Mouse (Mus musculus) heart, embryonic 13.5 days (tissue): ENCODE measurements around the gene Olfr1443. TPM values are rescaled to one million over a fixed set of nuclear protein-coding genes. Genes with fewer than 3 reads are reported as not detected.
"Not testable (repeated sequence)": the region's sequence is repeated elsewhere in the genome, so short reads cannot be mapped to it uniquely, and the experiment has no call there.

Experiments
- ATAC-seq: fragments of 200-750 bp; cut with Nextera tagmentation; 2 replicates; pipeline ENCODE4 v1.8.0; 2017; ENCODE audit warnings: moderate TSS enrichment; ENCODE audit not compliant: insufficient number of reproducible peaks, low FRiP score, low TSS enrichment; ENCODE audit errors: extremely low read depth
- H3K27ac ChIP-seq: fragments of 300-500 bp; sonication (generic); replicated peaks from 2 replicates; pipeline ENCODE4 v1.5.1; 2015; ENCODE audit warnings: moderate library complexity, mild to moderate bottlenecking, inconsistent platforms
- H3K27me3 ChIP-seq: fragments of 300-500 bp; sonication (generic); replicated peaks from 2 replicates; pipeline ENCODE4 v1.6.1; 2015; ENCODE audit warnings: mild to moderate bottlenecking, inconsistent platforms
- H3K36me3 ChIP-seq: fragments of 300-500 bp; sonication (generic); 2 replicates; pipeline ENCODE4 v1.6.1; 2015; ENCODE audit warnings: mild to moderate bottlenecking, inconsistent platforms
- H3K4me1 ChIP-seq: fragments of 300-500 bp; sonication (generic); 2 replicates; pipeline ENCODE4 v1.6.1; 2015; ENCODE audit warnings: inconsistent platforms
- H3K4me2 ChIP-seq: fragments of 300-500 bp; sonication (generic); 2 replicates; pipeline ENCODE4 v1.6.1; 2015; ENCODE audit warnings: inconsistent platforms, mild to moderate bottlenecking, moderate library complexity
- H3K4me3 ChIP-seq: fragments of 300-500 bp; sonication (generic); 2 replicates; pipeline ENCODE4 v1.5.1; 2015; ENCODE audit warnings: moderate library complexity, mild to moderate bottlenecking, inconsistent platforms
- H3K9ac ChIP-seq: fragments of 300-500 bp; sonication (generic); 2 replicates; pipeline ENCODE4 v1.6.1; 2015; ENCODE audit warnings: inconsistent platforms, mild to moderate bottlenecking, moderate library complexity
- H3K9me3 ChIP-seq: fragments of 300-500 bp; sonication (generic); 2 replicates; pipeline ENCODE4 v1.6.1; 2016; ENCODE audit warnings: inconsistent platforms
- WGBS: fragments of 180-500 bp; shearing (Covaris S2); methylation state at CpG from one replicate; pipeline ENCODE4 v1.1.7; 2015; ENCODE audit warnings: mixed read lengths; 5-methylcytosine and 5-hydroxymethylcytosine counted together
- polyA plus RNA-seq: library from polyadenylated mRNA; unstranded; fragments of >200 nt; fragmentation: Nextera tagmentation; extraction: Ambion mirVana; gene quantifications from 2 replicates; pipeline ENCODE4 v1.2.1, GENCODE M21; 2015

The Olfr1443 gene
- polyA plus RNA-seq, result not detected in 2 replicates

- Histone ChIP-seq H3K9me3 (no peaks in the 10 kb centered on the region), H3K27me3 (no peaks in the 10 kb centered on the region), H3K27ac (no peak within 1 kb of the TSS), H3K4me2 (no peak within 1 kb of the TSS), H3K9ac (no peak within 1 kb of the TSS), H3K36me3 (no peaks in the 10 kb centered on the region), H3K4me1 (no peaks in the 10 kb centered on the region), H3K4me3 (no peak within 1 kb of the TSS)
- WGBS, result 47% methylated on average over 3 of the region's 3 CpGs
- ATAC-seq, result no peak
These were observed at the start of gene Olfr1443 for GRCm38 (mm10) chr19:12677812-12678211. Gene Olfr1443, plus strand, starts transcription at chr19:12678112.

GRCm38 (mm10) chr19:12633176-12633575, 44.7 kb upstream of the Olfr1443 start, which contains the start of gene Glyat:
Gene Glyat, plus strand, starts transcription at chr19:12633308.
- ATAC-seq, result no peak
- no peak within 1 kb of the TSS for H3K4me2 ChIP-seq
- no peaks in the 10 kb centered on the region for H3K4me1 ChIP-seq
- no peak within 1 kb of the TSS for H3K9ac ChIP-seq
- no peak within 1 kb of the TSS for H3K27ac ChIP-seq
- H3K36me3 ChIP-seq, result no peaks in the 10 kb centered on the region
- no peak within 1 kb of the TSS for H3K4me3 ChIP-seq
- no peaks in the 10 kb centered on the region for H3K9me3 ChIP-seq
- WGBS, result 61% methylated on average over 4 of the region's 4 CpGs
- no peaks in the 10 kb centered on the region for H3K27me3 ChIP-seq

- Histone ChIP-seq H3K9me3 (no peaks in the 10 kb centered on the region), H3K36me3 (no peaks in the 10 kb centered on the region), H3K9ac (no peak overlapping the region), H3K27me3 (no peaks in the 10 kb centered on the region), H3K27ac (no peak overlapping the region), H3K4me1 (no peaks in the 10 kb centered on the region), H3K4me2 (no peak overlapping the region), H3K4me3 (no peak overlapping the region)
- WGBS, result 75% methylated on average over 3 of the region's 3 CpGs
- ATAC-seq, result no peak
These were observed 43.7 kb upstream of the Olfr1443 start for GRCm38 (mm10) chr19:12634259-12634658.

- Histone ChIP-seq H3K9ac (no peak overlapping the region), H3K4me3 (no peak overlapping the region), H3K36me3 (no peaks in the 10 kb centered on the region), H3K27me3 (no peaks in the 10 kb centered on the region), H3K9me3 (no peaks in the 10 kb centered on the region), H3K27ac (no peak overlapping the region), H3K4me2 (no peak overlapping the region), H3K4me1 (no peaks in the 10 kb centered on the region)
- WGBS, result 75% methylated on average over 4 of the region's 4 CpGs
- ATAC-seq, result no peak
These were observed 42.9 kb upstream of the Olfr1443 start for GRCm38 (mm10) chr19:12634963-12635362.

GRCm38 (mm10) chr19:12636863-12637262, 41.0 kb upstream of the Olfr1443 start:
- Histone ChIP-seq H3K27me3 (no peaks in the 10 kb centered on the region), H3K9ac (no peak overlapping the region), H3K4me2 (no peak overlapping the region), H3K36me3 (no peaks in the 10 kb centered on the region), H3K4me1 (no peaks in the 10 kb centered on the region), H3K27ac (no peak overlapping the region), H3K4me3 (no peak overlapping the region), H3K9me3 (no peaks in the 10 kb centered on the region)
- no peak for ATAC-seq
- WGBS, result 58% methylated on average over 3 of the region's 3 CpGs

- Histone ChIP-seq H3K4me1 (no peaks in the 10 kb centered on the region), H3K9me3 (no peaks in the 10 kb centered on the region), H3K4me2 (no peak overlapping the region), H3K27me3 (no peaks in the 10 kb centered on the region), H3K27ac (no peak overlapping the region), H3K9ac (no peak overlapping the region), H3K4me3 (no peak overlapping the region), H3K36me3 (no peaks in the 10 kb centered on the region)
- ATAC-seq, result no peak
- 66% methylated on average over 1 of the region's 1 CpGs for WGBS
These were observed 39.9 kb upstream of the Olfr1443 start for GRCm38 (mm10) chr19:12638049-12638448.

- Histone ChIP-seq H3K36me3 (no peaks in the 10 kb centered on the region), H3K4me2 (no peak overlapping the region), H3K4me3 (no peak overlapping the region), H3K4me1 (no peaks in the 10 kb centered on the region), H3K9ac (no peak overlapping the region), H3K9me3 (no peaks in the 10 kb centered on the region), H3K27ac (no peak overlapping the region), H3K27me3 (no peaks in the 10 kb centered on the region)
- ATAC-seq, result no peak
These were observed 28.4 kb upstream of the Olfr1443 start for GRCm38 (mm10) chr19:12649511-12649910.

GRCm38 (mm10) chr19:12666156-12666555, 11.8 kb upstream of the Olfr1443 start:
- H3K27ac ChIP-seq, result no peak overlapping the region
- H3K36me3 ChIP-seq, result no peaks in the 10 kb centered on the region
- H3K27me3 ChIP-seq, result no peaks in the 10 kb centered on the region
- H3K9ac ChIP-seq, result no peak overlapping the region
- H3K9me3 ChIP-seq, result peaks cover 6% of the 10 kb centered on the region; the same call in 1 of the 2 replicates
- H3K4me1 ChIP-seq, result no peaks in the 10 kb centered on the region
- H3K4me3 ChIP-seq, result no peak overlapping the region
- H3K4me2 ChIP-seq, result no peak overlapping the region
- 67% methylated on average over 1 of the region's 1 CpGs for WGBS
- no peak for ATAC-seq

GRCm38 (mm10) chr19:12668601-12669000, 9.3 kb upstream of the Olfr1443 start:
- H3K4me2 ChIP-seq, H3K9me3 ChIP-seq: not testable (repeated sequence)

GRCm38 (mm10) chr19:12670139-12670538, 7.8 kb upstream of the Olfr1443 start, which contains the start of gene Olfr1442:
Gene Olfr1442, plus strand, starts transcription at chr19:12670439.
- no peak within 1 kb of the TSS for H3K9ac ChIP-seq
- H3K9me3 ChIP-seq, result no peaks in the 10 kb centered on the region
- no peak within 1 kb of the TSS for H3K27ac ChIP-seq
- H3K27me3 ChIP-seq, result no peaks in the 10 kb centered on the region
- H3K36me3 ChIP-seq, result no peaks in the 10 kb centered on the region
- no peak within 1 kb of the TSS for H3K4me2 ChIP-seq
- H3K4me1 ChIP-seq, result no peaks in the 10 kb centered on the region
- no peak within 1 kb of the TSS for H3K4me3 ChIP-seq
- ATAC-seq, result no peak

More at GRCm38 (mm10) chr19:12668601-12669000, 9.3 kb upstream of the Olfr1443 start:
- H3K27me3 ChIP-seq, ATAC-seq, H3K4me1 ChIP-seq, H3K9ac ChIP-seq, H3K36me3 ChIP-seq, H3K4me3 ChIP-seq, H3K27ac ChIP-seq: not testable (repeated sequence)
- 84% methylated on average over 3 of the region's 3 CpGs for WGBS

- Histone ChIP-seq H3K36me3 (no peaks in the 10 kb centered on the region), H3K9me3 (no peaks in the 10 kb centered on the region), H3K27me3 (no peaks in the 10 kb centered on the region), H3K4me3 (no peak overlapping the region), H3K4me1 (no peaks in the 10 kb centered on the region), H3K27ac (no peak overlapping the region), H3K9ac (no peak overlapping the region), H3K4me2 (no peak overlapping the region)
- 64% methylated on average over 4 of the region's 4 CpGs for WGBS
- ATAC-seq, result no peak
These were observed 6.9 kb upstream of the Olfr1443 start for GRCm38 (mm10) chr19:12671051-12671450.

- no peak for ATAC-seq
- no peaks in the 10 kb centered on the region for H3K27me3 ChIP-seq
- no peak overlapping the region for H3K4me3 ChIP-seq
- H3K36me3 ChIP-seq, result no peaks in the 10 kb centered on the region
- H3K4me2 ChIP-seq, result no peak overlapping the region
- no peak overlapping the region for H3K9ac ChIP-seq
- H3K27ac ChIP-seq, result no peak overlapping the region
- H3K9me3 ChIP-seq, result no peaks in the 10 kb centered on the region
- H3K4me1 ChIP-seq, result no peaks in the 10 kb centered on the region
These were observed 6.7 kb downstream of the Olfr1443 start for GRCm38 (mm10) chr19:12684638-12685037.
